Mouse (Mus musculus) adipocyte (in vitro differentiated cells): ENCODE data around the gene Ccdc149.

Experiments
- DNase-seq: peaks from one replicate; pipeline ENCODE4 v3.0.0-alpha.2; 2016; ENCODE audit warnings: low spot score

Gene Ccdc149

DNA sequence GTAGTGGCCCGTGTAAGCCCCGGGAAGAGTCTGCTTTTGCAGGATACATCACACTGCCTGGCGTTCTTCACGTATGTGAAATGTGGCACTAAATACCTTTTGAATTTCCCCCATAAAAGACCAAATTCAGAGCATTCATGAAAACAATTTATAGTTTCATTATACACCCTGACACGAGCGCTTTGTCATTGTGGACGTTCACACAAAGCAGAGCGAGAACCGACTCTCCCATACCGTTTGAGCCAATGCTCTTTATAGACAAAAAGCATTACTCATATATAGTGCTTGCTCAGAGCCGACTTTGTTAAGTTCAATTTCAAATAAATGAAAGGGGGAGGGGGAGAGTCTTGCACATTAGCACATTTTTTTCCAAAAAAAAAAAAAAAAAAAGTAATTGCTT lies 31.0 kb downstream of the Ccdc149 start:
- DNase-seq: no peak

DNA sequence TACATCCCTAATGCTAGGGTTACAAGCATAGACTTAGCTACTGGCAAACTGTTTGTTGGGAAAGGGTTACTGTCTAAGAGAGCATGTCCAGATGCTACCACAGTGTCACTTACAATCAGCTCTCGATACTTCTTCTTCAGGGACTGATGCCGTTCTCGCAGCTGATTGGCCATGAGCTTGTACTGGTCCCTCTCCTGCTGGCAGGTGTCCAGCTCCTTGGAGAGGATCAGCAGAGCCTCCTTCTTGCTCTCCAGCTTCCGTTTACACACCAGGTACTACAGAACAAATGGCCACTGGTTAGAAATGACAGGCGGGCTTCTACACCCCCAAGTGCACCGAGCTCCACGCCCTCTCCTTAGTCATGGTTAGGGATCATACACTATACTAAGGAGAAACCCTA lies 32.4 kb downstream of the Ccdc149 start:
- DNase-seq: no peak

DNA sequence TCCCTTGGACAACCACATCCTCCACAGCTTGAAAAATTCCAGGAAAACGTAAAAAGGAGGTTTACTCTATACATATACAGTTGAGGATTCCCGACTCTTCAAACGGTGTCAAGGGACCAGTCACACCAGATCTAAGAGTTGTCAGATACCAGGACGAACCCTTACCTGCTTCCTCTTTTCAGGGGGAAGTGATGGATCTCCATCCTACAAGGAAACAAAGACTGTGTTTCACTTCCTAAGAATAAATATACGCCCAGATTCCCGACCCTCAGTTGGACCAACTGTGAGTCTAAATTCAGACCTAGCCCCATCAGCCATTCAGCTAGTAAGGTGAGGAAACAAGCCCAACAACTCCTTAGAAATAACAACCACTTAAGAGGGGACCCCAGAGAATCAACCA lies 35.8 kb downstream of the Ccdc149 start:
- DNase-seq: no peak

DNA sequence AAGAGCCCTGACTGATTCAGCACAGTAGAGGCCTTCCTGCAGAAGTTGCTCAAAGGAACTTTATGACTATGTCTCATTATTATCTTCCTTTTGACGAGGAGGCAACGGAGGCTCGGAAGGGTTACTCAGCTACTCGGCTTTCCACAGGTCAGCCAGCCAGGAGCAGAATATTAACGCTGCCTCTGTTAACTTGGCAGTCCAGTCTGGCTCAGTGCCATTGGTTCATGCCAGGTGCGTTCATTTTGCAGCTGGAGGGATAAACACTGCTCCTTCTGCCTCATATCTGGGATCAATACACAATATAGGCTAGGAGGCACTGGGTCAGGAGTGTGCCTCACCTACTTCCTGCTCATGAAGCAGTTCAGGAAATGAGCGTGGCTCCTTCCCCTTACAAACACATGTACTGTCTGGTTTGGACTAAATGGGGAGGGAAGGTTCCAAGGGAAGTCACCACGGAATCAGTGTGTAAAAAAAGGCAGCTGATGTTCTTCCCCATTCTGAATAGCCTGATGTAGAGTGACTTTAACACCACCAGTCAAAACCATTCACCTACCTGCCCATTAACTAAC lies 40.0 kb downstream of the Ccdc149 start:
- DNase-seq: no peak

DNA sequence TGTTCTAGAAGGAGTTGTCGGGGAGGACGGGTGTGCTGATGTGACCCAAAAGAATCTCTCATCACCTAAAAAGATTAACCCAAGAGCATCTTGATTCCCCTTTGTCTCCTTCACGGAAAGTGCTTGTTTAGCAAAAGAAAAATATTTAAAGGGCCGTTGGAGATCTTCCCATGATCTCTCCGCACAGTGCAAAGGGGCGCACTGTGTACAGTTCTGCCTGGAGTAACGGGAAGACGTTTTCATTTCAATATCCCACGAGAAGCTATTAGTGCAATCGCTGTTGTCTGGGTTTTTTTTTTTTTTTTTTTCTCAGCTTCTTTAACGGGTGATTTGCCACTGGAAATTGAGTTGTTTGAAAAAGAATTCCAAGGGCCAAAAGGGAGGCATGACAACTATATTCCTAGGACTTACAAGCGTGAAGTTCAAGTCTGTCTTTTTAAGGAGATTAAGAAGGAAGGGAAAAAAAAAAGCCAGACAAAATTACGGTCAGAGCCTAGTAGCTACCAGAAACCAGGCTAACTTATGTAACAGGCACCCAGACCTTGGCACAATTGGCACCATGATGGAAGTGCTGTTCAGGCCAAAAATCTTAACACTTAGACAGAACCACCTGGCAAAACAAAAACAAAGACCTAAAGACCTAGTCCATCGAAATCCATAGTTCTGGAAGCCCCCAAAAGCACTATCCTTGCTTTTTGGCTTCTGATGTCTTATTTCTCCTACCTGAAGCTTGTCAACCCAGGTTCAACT lies 41.4 kb downstream of the Ccdc149 start:
- peak; percentile 14 for DNase-seq

DNA sequence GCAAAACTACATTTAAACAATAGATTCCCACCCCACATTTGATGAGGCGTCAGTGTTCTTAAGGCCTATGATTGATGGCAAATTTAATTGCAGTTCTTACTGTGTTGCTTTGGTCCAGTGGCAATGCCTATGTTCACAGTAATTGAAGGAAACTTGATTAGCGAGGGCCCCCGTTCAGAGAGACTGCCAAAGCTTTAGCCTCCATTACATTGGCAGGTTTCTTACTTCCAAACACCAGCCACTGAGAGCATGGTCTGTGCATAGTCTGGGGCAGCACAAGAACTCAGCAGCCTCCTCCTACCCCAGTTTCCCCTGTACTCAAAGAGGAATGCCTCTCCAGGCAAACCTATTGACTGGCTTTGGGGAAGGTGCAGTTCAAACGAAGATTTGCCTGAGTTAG lies 42.7 kb downstream of the Ccdc149 start:
- no peak for DNase-seq

DNA sequence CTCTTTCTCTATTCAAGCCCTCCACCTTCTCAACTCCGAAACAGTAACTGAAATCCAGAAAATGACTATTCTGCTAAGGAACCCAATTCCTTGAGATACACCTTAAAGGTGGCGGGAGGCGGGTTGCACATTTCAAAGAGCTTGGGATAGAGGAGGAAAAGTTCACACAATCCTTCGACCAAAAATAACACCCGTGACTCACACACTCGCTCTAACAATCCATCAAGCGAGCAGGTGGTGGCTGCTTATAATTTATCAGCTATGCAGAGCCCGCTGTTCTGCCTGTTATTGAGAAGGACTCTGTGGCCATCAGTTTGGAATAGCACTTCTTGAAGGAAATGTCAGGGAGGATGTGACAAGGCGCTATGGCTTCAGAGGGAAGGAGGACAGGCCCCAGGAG lies 45.5 kb downstream of the Ccdc149 start:
- no peak for DNase-seq

DNA sequence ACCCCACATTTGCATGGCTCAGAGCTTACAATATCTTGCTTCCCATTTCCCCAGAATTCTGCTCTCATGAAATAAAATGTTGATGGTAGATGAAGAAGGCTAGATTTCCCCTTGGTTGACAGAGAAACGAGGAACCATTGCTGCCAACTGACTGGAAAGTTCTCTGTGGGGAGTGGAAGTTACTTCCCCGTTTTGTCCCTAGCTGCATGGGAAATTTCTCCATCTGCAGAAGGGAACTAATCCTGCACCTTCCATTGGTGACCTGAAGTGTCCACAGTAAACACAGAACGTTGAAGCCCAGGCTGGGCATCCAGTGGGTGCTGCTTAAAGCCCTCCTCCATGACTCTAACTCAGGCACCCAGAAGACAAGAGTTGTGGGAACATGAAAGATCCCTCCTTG lies 47.4 kb downstream of the Ccdc149 start:
- no peak for DNase-seq

DNA sequence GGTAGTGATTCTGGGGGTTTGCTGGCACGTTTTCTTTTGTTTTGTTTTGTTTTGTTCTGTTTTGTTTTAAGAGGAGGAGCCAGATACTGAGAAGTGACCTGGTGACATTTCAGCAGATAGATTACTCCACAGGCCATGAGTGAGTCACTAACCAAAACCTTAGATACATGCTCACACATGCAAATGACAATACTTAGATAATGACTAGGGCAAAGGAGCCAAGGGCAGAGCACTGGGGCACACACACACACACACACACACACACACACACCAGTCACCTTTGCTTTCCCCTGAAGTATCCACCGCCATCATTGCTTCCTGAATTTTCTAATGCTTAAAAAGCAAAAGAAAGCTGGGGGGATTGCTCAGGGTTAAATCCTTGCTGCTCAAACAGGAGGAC lies 54.8 kb downstream of the Ccdc149 start:
- no peak for DNase-seq

DNA sequence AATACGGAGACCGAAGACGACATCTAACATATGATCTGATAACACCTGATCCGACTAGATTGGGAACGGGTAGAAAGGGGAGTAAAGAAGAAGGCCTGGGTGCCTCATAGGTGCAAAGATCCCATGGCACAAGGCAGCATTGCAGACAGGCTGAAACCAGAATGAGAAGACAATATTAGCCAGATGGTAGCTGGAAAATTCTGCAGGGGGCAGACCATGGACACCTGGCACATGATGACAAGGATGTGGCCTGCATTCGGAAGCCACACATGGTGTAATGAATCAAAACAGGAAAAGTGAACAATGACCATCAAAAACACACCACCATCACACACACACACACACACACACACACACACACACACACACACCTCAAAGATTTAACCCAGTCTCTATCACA lies 55.4 kb downstream of the Ccdc149 start:
- DNase-seq: no peak

DNA sequence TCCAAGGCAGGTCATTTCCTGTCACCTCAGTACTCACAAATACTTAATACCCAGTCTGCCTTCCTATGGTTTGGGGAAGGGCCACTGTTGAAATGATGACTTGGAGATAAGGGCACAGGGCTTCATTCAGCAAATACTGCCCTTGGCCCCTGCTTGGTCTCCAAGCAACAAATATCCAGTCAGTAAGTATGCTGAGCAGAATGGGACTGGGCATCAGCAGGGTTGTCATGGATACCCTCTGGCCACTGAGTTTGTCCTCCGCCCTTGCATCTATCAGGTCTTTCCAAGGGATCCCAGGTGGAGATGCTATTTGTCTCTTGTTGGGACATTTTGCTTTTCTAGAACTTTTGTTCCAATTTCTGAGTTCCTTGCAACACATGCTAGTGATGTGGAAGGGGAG lies 56.1 kb downstream of the Ccdc149 start:
- no peak for DNase-seq

DNA sequence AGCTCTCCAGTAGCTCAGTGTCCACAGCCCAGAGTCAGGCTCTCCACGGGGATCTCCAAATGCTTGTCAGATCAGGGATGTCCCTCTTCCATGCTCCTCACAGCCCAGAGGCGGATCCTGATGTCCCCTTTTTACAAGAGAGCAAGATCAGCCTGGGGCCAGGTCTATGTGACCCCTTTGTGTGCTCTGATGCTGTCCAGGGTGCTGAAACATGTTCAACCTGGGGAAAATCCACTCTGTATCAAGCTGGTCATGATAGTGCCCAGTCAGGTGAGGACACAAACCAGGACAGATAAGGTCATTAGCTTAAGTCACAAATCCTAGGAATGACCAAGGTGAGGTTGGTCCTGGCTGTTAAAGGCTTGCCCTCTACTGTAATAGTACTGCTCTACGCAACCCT lies 59.8 kb downstream of the Ccdc149 start:
- DNase-seq: peak; percentile 24

DNA sequence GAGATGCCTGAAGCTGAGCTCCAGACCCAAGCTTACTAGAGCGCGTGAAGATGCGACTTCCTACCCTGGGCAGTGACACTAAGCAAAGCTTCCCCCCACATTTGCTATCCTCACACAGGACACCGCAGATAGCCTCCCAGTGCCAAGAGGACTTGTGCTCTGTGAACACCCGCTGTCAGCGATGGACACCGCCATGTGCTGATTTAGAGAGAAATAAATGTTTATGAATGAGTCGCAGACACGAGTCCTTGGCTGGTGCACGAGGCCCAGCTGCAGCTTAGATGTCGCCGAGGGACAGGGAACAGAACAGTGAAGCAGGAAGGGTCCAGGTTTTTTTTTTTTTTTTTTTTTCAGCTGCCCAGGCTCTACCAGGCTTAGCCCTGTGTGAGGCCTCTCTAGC lies 61.1 kb downstream of the Ccdc149 start:
- DNase-seq: no peak

DNA sequence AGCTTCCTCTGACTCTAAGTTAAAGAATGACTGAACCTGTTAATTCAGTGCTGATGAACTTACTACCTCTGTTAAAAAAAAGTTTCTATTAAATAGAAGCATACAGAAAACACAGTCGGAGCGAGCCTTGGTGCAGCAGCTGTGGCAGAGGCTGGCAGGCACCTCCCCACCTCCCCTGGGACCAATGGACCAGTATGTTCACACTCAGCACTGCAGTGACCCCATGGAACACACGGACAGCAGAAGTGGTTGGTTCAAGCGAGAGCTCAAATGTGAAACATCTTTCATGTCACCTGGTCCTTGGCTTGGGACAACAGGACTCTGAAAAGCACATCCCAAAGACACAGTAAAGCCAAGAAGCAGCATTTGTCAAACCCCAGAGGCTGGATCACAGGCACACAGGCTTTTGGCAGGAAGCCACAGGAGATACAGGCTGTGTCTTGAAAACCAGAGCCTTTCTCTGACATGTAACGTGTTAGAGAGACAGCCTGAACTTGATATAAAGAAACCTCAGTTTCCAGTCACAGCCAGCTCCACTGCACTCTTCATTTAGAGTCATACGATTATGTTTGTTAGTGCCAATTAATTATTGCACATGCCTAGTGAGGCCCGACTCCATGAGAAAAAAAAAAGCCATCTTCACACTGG lies 62.5 kb downstream of the Ccdc149 start:
- DNase-seq: peak; percentile 8

DNA sequence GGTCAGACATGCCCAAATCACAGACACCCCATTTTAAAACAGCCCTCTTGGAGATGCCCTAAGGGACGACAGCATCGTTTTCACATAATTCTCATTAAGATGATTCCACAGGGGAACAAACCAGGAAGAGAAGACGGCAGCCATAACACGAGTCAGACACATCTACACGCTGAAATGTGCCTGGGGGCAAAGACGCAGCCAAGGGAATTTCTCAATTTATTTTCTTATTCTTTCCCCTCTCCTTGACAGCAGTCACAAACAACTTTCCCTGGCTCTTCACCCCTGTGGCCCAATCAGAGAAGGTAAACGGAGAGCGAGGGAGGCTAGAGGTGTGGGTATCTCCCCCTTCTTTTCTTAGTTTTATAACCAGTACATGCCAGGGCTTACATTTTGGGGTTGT lies 66.9 kb downstream of the Ccdc149 start:
- no peak for DNase-seq

DNA sequence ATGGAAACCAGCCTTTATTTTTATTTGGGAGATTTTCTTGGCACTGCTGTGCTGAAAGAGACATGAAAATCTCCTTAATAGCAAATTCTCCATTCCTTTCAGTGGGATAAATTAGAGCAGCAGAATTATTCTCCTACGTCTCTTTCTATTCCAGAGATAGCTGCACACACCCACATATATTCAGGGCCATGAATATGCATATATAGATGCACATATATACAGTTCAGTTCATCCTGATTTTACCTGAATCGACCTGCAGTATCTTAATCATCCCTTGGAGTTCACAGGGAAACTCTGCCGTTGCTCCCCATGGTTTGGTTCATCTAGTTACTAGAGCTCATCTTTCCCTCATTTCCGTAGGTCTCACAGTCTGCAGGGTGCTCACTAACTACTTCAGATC lies 77.6 kb downstream of the Ccdc149 start:
- no peak for DNase-seq

DNA sequence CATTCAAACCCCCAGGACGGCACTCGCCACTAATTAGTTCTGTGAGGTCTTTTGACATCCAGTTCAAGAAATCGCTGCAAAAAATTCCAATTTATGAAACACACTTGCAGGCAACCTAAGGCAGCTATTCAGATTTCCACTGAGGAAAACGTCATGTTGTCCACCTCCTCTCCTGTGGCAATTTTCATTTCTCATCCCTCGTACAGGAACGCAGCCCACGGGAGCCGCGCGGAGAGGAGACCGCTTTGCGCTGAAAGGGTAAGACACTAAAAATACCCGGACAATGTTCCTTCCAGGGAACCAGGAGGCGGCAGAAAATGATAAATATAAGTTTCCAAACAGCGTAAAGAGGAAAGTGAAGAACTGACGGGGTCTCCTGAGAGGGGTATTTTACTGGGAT lies 79.8 kb downstream of the Ccdc149 start:
- no peak for DNase-seq

DNA sequence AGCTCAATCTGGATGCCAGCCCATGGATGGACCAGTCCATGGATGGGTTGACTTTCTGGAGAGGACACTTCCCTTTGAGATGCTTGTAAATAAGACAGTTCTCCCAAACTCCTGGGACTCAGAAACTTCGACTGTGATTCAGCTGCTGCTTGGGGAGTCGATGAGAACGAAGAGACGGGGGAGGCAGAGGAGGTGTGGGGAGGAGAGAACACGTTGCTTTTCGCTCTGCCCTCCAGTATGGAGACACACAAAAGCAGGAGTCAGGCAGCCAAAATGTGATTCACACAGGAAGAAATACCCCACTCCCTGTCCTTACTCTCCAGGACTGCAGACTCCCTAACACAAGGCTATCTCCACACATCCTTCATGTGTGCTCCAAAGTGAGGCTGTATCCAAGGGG lies 80.9 kb downstream of the Ccdc149 start:
- no peak for DNase-seq

DNA sequence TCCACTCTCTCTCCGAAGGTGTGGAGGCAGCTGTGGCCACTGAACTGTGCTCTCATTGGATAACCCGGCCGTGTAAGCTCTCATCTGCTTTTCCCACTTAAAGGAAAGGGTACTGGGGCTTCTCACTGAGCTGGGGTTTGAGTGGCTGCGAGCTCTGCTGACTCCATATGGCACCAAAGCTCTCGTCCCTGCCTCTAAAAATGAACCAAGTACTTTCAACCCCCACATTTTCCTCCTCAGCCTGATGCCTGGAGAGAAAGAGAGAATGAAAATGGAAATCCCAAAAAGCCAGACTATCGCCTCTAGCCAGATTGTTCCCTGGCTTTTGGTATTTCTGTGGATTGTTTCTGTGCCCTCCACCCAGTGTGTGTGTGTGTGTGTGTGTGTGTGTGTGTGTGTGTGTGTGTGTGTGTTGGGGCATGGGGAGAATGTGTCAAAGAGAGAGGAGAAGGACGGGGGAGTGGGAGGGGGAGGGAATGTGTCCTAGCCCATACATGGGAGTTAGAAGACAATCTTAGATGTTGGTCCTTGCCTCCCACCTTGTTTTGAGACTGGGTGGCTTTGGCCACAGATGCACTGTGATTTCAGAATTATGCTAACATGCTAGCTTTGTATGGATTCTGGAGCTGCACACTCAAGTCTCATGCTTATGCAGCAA lies 83.1 kb downstream of the Ccdc149 start:
- DNase-seq: no peak

DNA sequence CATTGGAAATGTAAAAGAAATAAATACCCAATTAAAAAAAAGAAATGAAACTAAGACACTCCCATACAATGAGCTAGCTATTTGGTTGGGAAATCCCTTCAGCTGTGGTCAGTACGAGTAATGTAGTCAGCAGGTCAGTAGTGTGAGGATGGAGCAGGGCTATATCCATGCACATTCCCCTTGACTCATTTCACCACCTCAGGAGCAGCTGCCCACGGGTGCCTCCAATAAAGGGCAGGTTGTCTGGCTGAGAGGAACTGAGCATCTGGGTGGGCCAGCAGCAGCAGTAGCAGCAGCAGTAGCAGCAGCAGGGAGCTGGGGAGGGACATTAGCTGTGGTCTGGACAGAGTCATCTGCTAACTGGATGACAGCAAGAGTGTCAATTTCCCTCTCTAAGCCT lies 85.3 kb downstream of the Ccdc149 start:
- no peak for DNase-seq

DNA sequence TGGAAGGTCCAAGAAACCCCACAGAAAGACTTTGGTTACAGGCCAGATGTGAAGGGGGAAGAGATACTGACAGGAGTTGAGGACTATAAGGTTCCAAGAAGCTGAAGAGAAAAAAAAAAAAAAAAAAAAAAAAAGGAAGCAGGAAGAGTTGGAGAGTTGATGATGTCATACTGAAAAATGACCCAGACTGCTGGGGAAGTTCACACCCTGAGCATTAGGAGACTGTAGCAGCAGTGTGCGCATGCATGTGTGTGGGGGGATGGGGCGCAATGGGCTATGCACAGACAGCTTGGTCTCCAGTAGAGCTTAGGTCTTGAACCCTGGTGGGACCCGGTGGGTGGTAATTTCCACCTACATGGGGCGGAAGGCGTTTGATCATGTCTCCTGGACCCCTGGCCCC lies 87.6 kb downstream of the Ccdc149 start:
- DNase-seq: no peak

DNA sequence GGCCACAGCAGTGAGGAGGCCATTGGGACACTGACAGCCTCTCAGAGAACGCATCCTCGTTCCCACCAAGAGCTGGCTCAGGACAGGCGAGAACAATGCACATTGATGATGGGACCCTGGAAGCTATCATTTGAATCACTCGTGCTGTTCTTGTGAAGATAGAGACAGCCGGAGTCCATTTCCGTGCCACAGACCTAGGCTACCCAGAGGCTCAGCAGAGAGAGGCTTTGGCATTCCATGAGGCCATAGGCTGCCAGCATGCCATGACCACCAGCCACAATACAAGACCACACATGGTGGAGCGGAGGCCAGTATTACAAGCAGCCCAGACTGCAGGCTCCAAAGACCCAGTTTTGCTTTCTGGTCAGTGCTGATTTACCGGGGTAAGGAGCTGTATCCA lies 88.5 kb downstream of the Ccdc149 start:
- DNase-seq: no peak

DNA sequence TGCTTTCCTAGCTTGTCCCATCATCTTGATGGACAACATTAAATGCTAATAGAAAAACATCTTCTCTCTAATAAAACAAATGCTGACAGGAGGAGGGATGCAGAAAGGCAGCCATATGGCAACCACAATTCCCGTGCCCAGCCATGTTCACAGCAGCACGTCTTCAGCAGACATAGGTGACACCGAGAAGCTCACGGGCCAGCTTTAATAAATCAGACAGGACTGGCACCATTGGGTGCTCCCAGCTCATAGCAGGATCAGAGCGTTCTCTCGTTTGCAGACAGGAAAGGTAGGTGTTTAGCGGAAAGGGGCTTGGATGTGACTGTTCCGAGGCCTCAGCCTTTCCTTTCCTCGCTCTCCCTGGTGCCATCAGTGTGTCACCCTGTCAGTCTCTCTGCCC lies 95.5 kb downstream of the Ccdc149 start:
- no peak for DNase-seq
